Comparison of ENCODE assay signal across 15 mouse cellular contexts in the genomic region with DNA sequence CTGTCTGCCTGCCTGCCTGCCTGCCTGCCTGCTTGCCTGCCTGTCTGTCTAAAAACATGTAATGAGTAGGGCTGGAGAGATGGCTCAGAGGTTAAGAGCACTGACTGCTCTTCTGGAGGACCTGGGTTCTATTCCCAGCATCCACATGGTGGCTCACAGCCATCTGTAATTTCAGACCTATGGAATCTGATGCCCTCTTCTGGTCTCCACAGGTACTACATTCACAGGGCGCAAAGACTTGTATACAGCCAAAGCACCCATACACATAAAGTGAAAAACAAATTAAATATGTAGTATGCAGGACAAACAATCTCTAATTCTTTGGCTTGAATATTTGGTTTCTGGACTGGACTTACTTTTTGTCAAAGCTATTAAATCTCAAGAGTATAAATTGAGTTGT. TPM values are rescaled to one million over a fixed set of nuclear protein-coding genes. Genes with fewer than 3 reads are reported as not detected.
DNase-seq lines count a peak whose midpoint lies in the region; ATAC-seq and TF ChIP-seq lines count a peak whose summit lies in the region.
"Had no signal": no experiment of that assay in that cellular context is flagged by ENCODE, and none has a peak within 500 bp of the region (broad histone marks: within the 10 kb centered on the region; RNA-seq: fewer than 3 reads in every experiment).

No protein-coding gene starts in this region.

- H3K36me3 ChIP-seq in heart, postnatal 0 days (replicated peaks; ENCODE audit: control insufficient read depth, insufficient read depth, low read length): no peaks in the 10 kb centered on the region
- no peaks in the 10 kb centered on the region for H3K36me3 ChIP-seq in lung, postnatal 0 days (ENCODE audit: insufficient read depth, low read length)

- no peak overlapping the region for H3K9ac ChIP-seq in heart, postnatal 0 days (replicated peaks; ENCODE audit: low read depth, low read length)
- H3K9ac ChIP-seq in lung, postnatal 0 days (replicated peaks; ENCODE audit: low read depth): no peak overlapping the region

- H3K4me3 ChIP-seq in heart, postnatal 0 days (ENCODE audit: low read depth, low read length): no peak overlapping the region
- H3K4me3 ChIP-seq in lung, postnatal 0 days (ENCODE audit: low read depth, low read length): no peak overlapping the region
- H3K4me3 ChIP-seq: embryonic facial prominence, embryonic 10.5 days; limb, embryonic 10.5 days; megakaryocyte, embryonic 14.5 days had no signal

- TF ChIP-seq EP300 in heart, postnatal 0 days (IDR thresholded peaks at IDR 0.05; ENCODE audit: low read depth): no peak
- TF ChIP-seq EP300 in lung, postnatal 0 days (IDR thresholded peaks at IDR 0.05): no peak

- H3K27me3 ChIP-seq in heart, postnatal 0 days (ENCODE audit: control insufficient read depth, insufficient read depth, low read length): no peaks in the 10 kb centered on the region
- no peaks in the 10 kb centered on the region for H3K27me3 ChIP-seq in lung, postnatal 0 days (replicated peaks; ENCODE audit: insufficient read depth, low read length)
- H3K27me3 ChIP-seq: megakaryocyte, embryonic 14.5 days had no signal

- ATAC-seq in heart, postnatal 0 days (ENCODE audit: insufficient read depth, low read depth): no peak
- no peak for ATAC-seq in lung, postnatal 0 days

- no peak for DNase-seq in heart, postnatal 0 days (ENCODE audit: low spot score)
- no peak for DNase-seq in heart, postnatal 4 days
- DNase-seq in lung, postnatal 0 days (ENCODE audit: low spot score): no peak
- DNase-seq in lung, postnatal 10 days: no peak
- DNase-seq in ES-CJ7 (ENCODE audit: low read depth, low spot score): peak; percentile 64
- peak; percentile 49 for DNase-seq in naive thymus-derived CD4-positive, alpha-beta T cell, adult 2 months (ENCODE audit: low read depth)
- no peak for DNase-seq in right cerebral cortex, postnatal 14 days
- no peak for DNase-seq in lung, postnatal 14 days
- DNase-seq: cerebellum, adult 9-11 months; heart, postnatal 10 days; kidney, postnatal 14 days; thymus, adult 18-20 months had no signal

- 93% methylated on average over 1 of the region's 1 CpGs for WGBS in heart, postnatal 0 days
- 94% methylated on average over 1 of the region's 1 CpGs for WGBS in lung, postnatal 0 days

- no peak overlapping the region for H3K4me2 ChIP-seq in heart, postnatal 0 days (ENCODE audit: low read depth, low read length)
- no peak overlapping the region for H3K4me2 ChIP-seq in lung, postnatal 0 days (replicated peaks; ENCODE audit: low read depth, low read length)

- H3K27ac ChIP-seq in heart, postnatal 0 days (ENCODE audit: low read depth): no peak overlapping the region
- H3K27ac ChIP-seq in lung, postnatal 0 days (ENCODE audit: low read length): no peak overlapping the region
- H3K27ac ChIP-seq: embryonic facial prominence, embryonic 10.5 days; limb, embryonic 10.5 days had no signal

- H3K4me1 ChIP-seq in heart, postnatal 0 days (ENCODE audit: control insufficient read depth, insufficient read depth): peaks cover 35% of the 10 kb centered on the region
- H3K4me1 ChIP-seq in lung, postnatal 0 days (ENCODE audit: insufficient read depth, low read depth, low read length): peaks cover 6% of the 10 kb centered on the region; the same call in 1 of the 2 replicates

- H3K9me3 ChIP-seq in heart, postnatal 0 days (replicated peaks; ENCODE audit: control insufficient read depth, low read length): no peaks in the 10 kb centered on the region
- H3K9me3 ChIP-seq in lung, postnatal 0 days (ENCODE audit: low read length): no peaks in the 10 kb centered on the region
- H3K9me3 ChIP-seq: embryonic facial prominence, embryonic 10.5 days; limb, embryonic 10.5 days had no signal

- TF ChIP-seq CTCF in heart, postnatal 0 days (IDR thresholded peaks at IDR 0.05; ENCODE audit: low read depth): peak; percentile 16; the same call in 1 of the 2 replicates
- TF ChIP-seq CTCF in lung, postnatal 0 days (IDR thresholded peaks at IDR 0.05): peak; percentile 51

RNA-seq across cellular contexts. Expression of gene Hivep1, which starts 46.7 kb away (rescaled TPM):
- total RNA-seq in heart, postnatal 0 days (2014; rRNA removed; ENCODE audit: low replicate concordance): 14.0 and 33.5 TPM in 2 replicates
- polyA plus RNA-seq in heart, postnatal 0 days (2015; fragmentation: Nextera tagmentation; extraction: Ambion mirVana): 3.7 and 4.1 TPM in 2 replicates
- total RNA-seq in heart, postnatal 4 days (2021): 10 to 100 TPM; 33.1 to 33.5 TPM
- polyA plus RNA-seq in lung, postnatal 0 days (2015; fragmentation: Nextera tagmentation; extraction: Ambion mirVana): 7.7 and 11.3 TPM in 2 replicates

Comparison
In these comparisons a context has a peak if more than half of its experiments do, and no peak if none do; other contexts are left out.
1. DNase-seq: peak in ES-CJ7 (single experiment) and naive thymus-derived CD4-positive, alpha-beta T cell, adult 2 months (single experiment); none in heart, postnatal 0 days (single experiment), heart, postnatal 4 days (single experiment), lung, postnatal 0 days (single experiment), lung, postnatal 10 days (single experiment), right cerebral cortex, postnatal 14 days (single experiment) and lung, postnatal 14 days (single experiment).